ENCODE assay signal across 7 mouse cellular contexts in the genomic region with DNA sequence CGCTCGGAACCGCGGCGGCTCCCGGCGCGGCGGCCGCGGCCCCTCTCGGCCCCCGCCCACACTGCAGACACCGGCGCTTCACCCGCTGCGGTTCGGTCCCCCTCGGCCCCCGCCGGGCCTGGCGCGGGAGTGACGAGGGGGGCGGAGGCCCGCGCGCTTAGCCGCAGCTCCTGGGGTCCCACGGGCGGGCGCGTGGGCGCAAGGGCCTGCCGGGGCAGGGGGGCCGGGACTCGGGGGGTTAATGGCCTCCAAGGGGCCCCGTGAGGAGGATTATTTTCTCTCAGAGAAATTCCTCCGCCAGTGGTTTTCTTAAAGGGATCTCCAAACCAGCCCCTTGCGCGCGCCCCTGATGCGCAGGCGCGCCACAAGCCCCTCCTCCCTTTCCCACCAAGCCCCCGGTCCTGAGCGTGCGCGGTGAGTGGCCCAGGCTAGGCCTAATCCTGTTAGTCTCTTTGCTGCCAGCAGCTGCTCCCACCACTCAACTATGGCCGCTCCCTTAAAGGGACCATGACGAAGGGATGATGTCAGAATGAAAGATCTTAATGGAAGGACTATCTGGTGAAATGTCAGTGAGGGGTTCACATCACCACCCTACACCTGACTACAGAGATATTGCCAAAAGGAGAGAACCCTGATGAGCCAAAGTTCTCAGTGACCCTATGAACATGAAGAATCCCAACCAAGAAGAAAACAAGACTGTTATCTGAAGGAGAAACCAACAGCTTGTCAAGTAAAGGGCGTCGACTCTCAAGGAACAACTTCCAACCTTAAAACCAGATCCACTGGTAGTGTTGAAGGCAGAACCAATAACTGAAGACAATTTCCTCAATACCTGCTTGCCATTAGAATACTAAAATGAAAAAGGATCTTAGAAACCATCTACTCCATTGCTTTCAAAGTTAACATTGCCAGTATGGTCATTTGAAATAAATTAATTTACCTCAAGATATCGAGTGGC. TPM values are rescaled to one million over a fixed set of nuclear protein-coding genes. Genes with fewer than 3 reads are reported as not detected.
DNase-seq lines count a peak whose midpoint lies in the region; ATAC-seq and TF ChIP-seq lines count a peak whose summit lies in the region.

A gene (minus strand): TSS at position 272 of the 958 bp plus-strand sequence.

- no peak for TF ChIP-seq CTCF in heart, adult 2 months (IDR thresholded peaks at IDR 0.05)

- intact Hi-C loops in heart, adult 2 months (cut with DNase I), result loop anchor here (5.0 to 10.0 kb wide), 3 partner anchors 54 to 213 kb away; a partner anchor contains a TSS

- peak; percentile 96 for ATAC-seq in embryonic facial prominence, embryonic 12.5 days (ENCODE audit: insufficient number of reproducible peaks, insufficient read depth, low FRiP score, low TSS enrichment)
- peak; percentile 97 for ATAC-seq in limb, embryonic 13.5 days (ENCODE audit: low FRiP score, low read depth)
- peak; percentile 99 for ATAC-seq in midbrain, embryonic 16.5 days

- no peaks in the 10 kb centered on the region for H3K9me3 ChIP-seq in embryonic facial prominence, embryonic 12.5 days
- no peaks in the 10 kb centered on the region for H3K9me3 ChIP-seq in limb, embryonic 13.5 days
- no peaks in the 10 kb centered on the region for H3K9me3 ChIP-seq in midbrain, embryonic 16.5 days (replicated peaks; ENCODE audit: control insufficient read depth, low read length, poor library complexity, severe bottlenecking)

- H3K79me2 ChIP-seq in heart, adult 2 months (replicated peaks; ENCODE audit: control insufficient read depth, insufficient read depth, low read length), result no peaks in the 10 kb centered on the region; the same call in 1 of the 2 replicates

- H3K27me3 ChIP-seq in embryonic facial prominence, embryonic 12.5 days, result no peaks in the 10 kb centered on the region
- no peaks in the 10 kb centered on the region for H3K27me3 ChIP-seq in heart, adult 2 months (ENCODE audit: control insufficient read depth, insufficient read depth, low read length)
- H3K27me3 ChIP-seq in limb, embryonic 13.5 days, result no peaks in the 10 kb centered on the region
- no peaks in the 10 kb centered on the region for H3K27me3 ChIP-seq in midbrain, embryonic 16.5 days (ENCODE audit: control insufficient read depth, insufficient read depth, low read depth, low read length)

- TF ChIP-seq EP300 in heart, adult 2 months (IDR thresholded peaks at IDR 0.05; ENCODE audit: insufficient read depth, low read depth, low read length), result 0 out of 2 replicates have a peak, but pooled peaks have one; percentile 52

- 6% methylated on average over 48 of the region's 54 CpGs for WGBS in embryonic facial prominence, embryonic 12.5 days
- WGBS in heart, adult 2 months, result 5% methylated on average over 54 of the region's 54 CpGs
- WGBS in limb, embryonic 13.5 days, result 6% methylated on average over 53 of the region's 54 CpGs
- 10% methylated on average over 31 of the region's 54 CpGs for WGBS in midbrain, embryonic 16.5 days

- peak; percentile 55 for TF ChIP-seq POLR2A in heart, adult 2 months (IDR thresholded peaks at IDR 0.05; ENCODE audit: insufficient read depth, low read depth, low read length)

- H3K4me1 ChIP-seq in embryonic facial prominence, embryonic 12.5 days, result 0 out of 2 replicates have a peak, but pooled peaks cover 3% of the 10 kb centered on the region
- H3K4me1 ChIP-seq in heart, adult 2 months (ENCODE audit: control insufficient read depth, insufficient read depth, low read length), result peaks cover 2% of the 10 kb centered on the region
- peaks cover 7% of the 10 kb centered on the region for H3K4me1 ChIP-seq in limb, embryonic 13.5 days
- H3K4me1 ChIP-seq in midbrain, embryonic 16.5 days (ENCODE audit: control insufficient read depth, insufficient read depth, low read length), result peaks cover 6% of the 10 kb centered on the region

- H3K27ac ChIP-seq in embryonic facial prominence, embryonic 12.5 days, result peak within 1 kb of the TSS; percentile 99
- peak within 1 kb of the TSS; percentile 92 for H3K27ac ChIP-seq in heart, adult 2 months
- peak within 1 kb of the TSS; percentile 95 for H3K27ac ChIP-seq in limb, embryonic 13.5 days
- H3K27ac ChIP-seq in midbrain, embryonic 16.5 days (ENCODE audit: low read length), result peak within 1 kb of the TSS; percentile 99

- peak within 1 kb of the TSS; percentile 99 for H3K9ac ChIP-seq in embryonic facial prominence, embryonic 12.5 days
- peak within 1 kb of the TSS; percentile 96 for H3K9ac ChIP-seq in heart, adult 2 months (ENCODE audit: low read depth, low read length)
- H3K9ac ChIP-seq in limb, embryonic 13.5 days, result peak within 1 kb of the TSS; percentile 96
- H3K9ac ChIP-seq in midbrain, embryonic 16.5 days (ENCODE audit: low read depth, low read length), result peak within 1 kb of the TSS; percentile 97

- H3K4me2 ChIP-seq in embryonic facial prominence, embryonic 12.5 days (replicated peaks), result peak within 1 kb of the TSS; percentile 75
- H3K4me2 ChIP-seq in limb, embryonic 13.5 days (replicated peaks), result peak within 1 kb of the TSS; percentile 73
- peak within 1 kb of the TSS; percentile 86 for H3K4me2 ChIP-seq in midbrain, embryonic 16.5 days (ENCODE audit: low read length)

- peak within 1 kb of the TSS; percentile 97 for H3K4me3 ChIP-seq in embryonic facial prominence, embryonic 12.5 days
- peak within 1 kb of the TSS; percentile 97 for H3K4me3 ChIP-seq in heart, adult 2 months
- peak within 1 kb of the TSS; percentile 91 for H3K4me3 ChIP-seq in limb, embryonic 13.5 days
- H3K4me3 ChIP-seq in midbrain, embryonic 16.5 days (ENCODE audit: low read depth, low read length), result peak within 1 kb of the TSS; percentile 94

- no peaks in the 10 kb centered on the region for H3K36me3 ChIP-seq in embryonic facial prominence, embryonic 12.5 days
- no peaks in the 10 kb centered on the region for H3K36me3 ChIP-seq in heart, adult 2 months (ENCODE audit: control insufficient read depth, insufficient read depth, low read length)
- no peaks in the 10 kb centered on the region for H3K36me3 ChIP-seq in limb, embryonic 13.5 days
- H3K36me3 ChIP-seq in midbrain, embryonic 16.5 days (ENCODE audit: control insufficient read depth, insufficient read depth, low read length), result no peaks in the 10 kb centered on the region

- peak; percentile 92 for DNase-seq in adrenal gland, postnatal 25 days
- DNase-seq in heart, adult 2 months, result peak; percentile 92 to 94
- DNase-seq in kidney, adult 8-10 months, result peak; percentile 94 to 96
- DNase-seq in spleen, postnatal 10 days (ENCODE audit: low spot score in 2 of 2), result peak; percentile 64 to 90

RNA-seq across cellular contexts. Expression of the gene that starts here (rescaled TPM):
- 46.7 and 56.0 TPM in 2 replicates for total RNA-seq in adrenal gland, postnatal 25 days (2021)
- polyA plus RNA-seq in embryonic facial prominence, embryonic 12.5 days (2016; fragmentation: Nextera tagmentation; extraction: Ambion mirVana), result 35.2 and 36.4 TPM in 2 replicates
- total RNA-seq in heart, adult 2 months (2021), result 10 to 100 TPM; 20.2 to 22.6 TPM
- 3.5 and 7.3 TPM in 2 replicates for polyA plus RNA-seq in heart, adult 2 months (2012; rRNA removed)
- polyA plus RNA-seq in limb, embryonic 13.5 days (2015; fragmentation: Nextera tagmentation; extraction: Ambion mirVana), result 27.8 and 31.0 TPM in 2 replicates
- polyA plus RNA-seq in midbrain, embryonic 16.5 days (2015; fragmentation: Nextera tagmentation; extraction: Ambion mirVana), result 27.8 and 28.5 TPM in 2 replicates

Comparison
In these comparisons a context has a peak if more than half of its experiments do, and no peak if none do; other contexts are left out.
1. Peak in every context shown above with its lines: DNase-seq, ATAC-seq, H3K4me3 ChIP-seq and H3K27ac ChIP-seq.